In genomic region chr13:54710866-54711265, GRCm38 (mm10) we compare ENCODE assay signal across 26 mouse cellular contexts. TPM values are rescaled to one million over a fixed set of nuclear protein-coding genes. Genes with fewer than 3 reads are reported as not detected.
A peak's percentile ranks its signal among the peaks of the same experiment; 100 is the strongest.
DNase-seq lines count a peak whose midpoint lies in the region.
"Had no signal": no experiment of that assay in that cellular context is flagged by ENCODE, and none has a peak within 500 bp of the region (broad histone marks: within the 10 kb centered on the region; RNA-seq: fewer than 3 reads in every experiment).

No protein-coding gene starts in this region.

- H3K27ac ChIP-seq in hindbrain, embryonic 10.5 days: no peak overlapping the region
- H3K27ac ChIP-seq: embryonic facial prominence, embryonic 13.5 days; embryonic facial prominence, embryonic 15.5 days; forebrain, embryonic 10.5 days; forebrain, embryonic 12.5 days had no signal

- WGBS in hindbrain, embryonic 10.5 days: 83% methylated on average over 3 of the region's 3 CpGs

- peak; percentile 36 for DNase-seq in 3134 (ENCODE audit: extremely low read depth, insufficient read length, low spot score)
- peak; percentile 17 for DNase-seq in 416B (ENCODE audit: low read depth)
- DNase-seq in NIH3T3 (ENCODE audit: low read depth): peak; percentile 34
- DNase-seq in ZHBTc4 (ENCODE audit: low read depth, low spot score): peak; percentile 48
- no peak for DNase-seq in spleen, adult 12 weeks (ENCODE audit: low spot score)
- DNase-seq in gastrocnemius, postnatal 36 days: no peak
- DNase-seq in hindbrain, embryonic 10.5 days (ENCODE audit: low spot score): no peak
- DNase-seq: adrenal gland, adult 2 months; adrenal gland, postnatal 10 days; adrenal gland, postnatal 25 days; cerebellum, adult 11 months; cerebellum, adult 18-20 months; cerebellum, adult 8-10 months; cerebellum, adult 9-11 months; cerebellum, postnatal 14 days; cerebellum, postnatal 36 days; embryo, embryonic 11 days had no signal

- no peaks in the 10 kb centered on the region for H3K36me3 ChIP-seq in hindbrain, embryonic 10.5 days
- H3K36me3 ChIP-seq: embryonic facial prominence, embryonic 13.5 days; embryonic facial prominence, embryonic 15.5 days; forebrain, embryonic 10.5 days; forebrain, embryonic 12.5 days; G1E had no signal

- no peaks in the 10 kb centered on the region for H3K9me3 ChIP-seq in hindbrain, embryonic 10.5 days
- H3K9me3 ChIP-seq: embryonic facial prominence, embryonic 13.5 days; embryonic facial prominence, embryonic 15.5 days; forebrain, embryonic 12.5 days had no signal

- H3K4me3 ChIP-seq in hindbrain, embryonic 10.5 days: no peak overlapping the region
- H3K4me3 ChIP-seq: embryonic facial prominence, embryonic 13.5 days; embryonic facial prominence, embryonic 15.5 days; erythroblast, embryonic 14.5 days; forebrain, embryonic 10.5 days; forebrain, embryonic 12.5 days had no signal

- no peaks in the 10 kb centered on the region for H3K4me1 ChIP-seq in hindbrain, embryonic 10.5 days (replicated peaks)
- H3K4me1 ChIP-seq: embryonic facial prominence, embryonic 13.5 days; embryonic facial prominence, embryonic 15.5 days; forebrain, embryonic 10.5 days; forebrain, embryonic 12.5 days had no signal

- H3K27me3 ChIP-seq in hindbrain, embryonic 10.5 days (ENCODE audit: insufficient read depth, poor library complexity, severe bottlenecking): peaks cover 7% of the 10 kb centered on the region
- H3K27me3 ChIP-seq: embryonic facial prominence, embryonic 13.5 days had no signal

- intact Hi-C loops in gastrocnemius, postnatal 36 days (cut with DNase I): no loop called here

RNA-seq across cellular contexts. Expression of gene Cdhr2, which starts 9.6 kb away (rescaled TPM):
- total RNA-seq in gastrocnemius, postnatal 36 days (2021): not detected
- 0.07 and 0.15 TPM in 2 replicates for polyA plus RNA-seq in hindbrain, embryonic 10.5 days (2016; fragmentation: Nextera tagmentation; extraction: Ambion mirVana)
- total RNA-seq: adrenal gland, postnatal 25 days; common myeloid progenitor, adult 5-6 weeks; G1E had no signal
- polyA plus RNA-seq: adrenal gland, adult 2 months; embryonic facial prominence, embryonic 11.5 days; embryonic facial prominence, embryonic 13.5 days; embryonic facial prominence, embryonic 15.5 days; erythroblast, embryonic 14.5 days; forebrain, embryonic 12.5 days; G1E had no signal

RNA-seq across cellular contexts. Expression of gene Rnf44, which starts 17.2 kb away (rescaled TPM):
- total RNA-seq in gastrocnemius, postnatal 36 days (2021): 10 to 100 TPM; 21.7 to 27.2 TPM
- polyA plus RNA-seq in hindbrain, embryonic 10.5 days (2016; fragmentation: Nextera tagmentation; extraction: Ambion mirVana): 106 and 127 TPM in 2 replicates

RNA-seq across cellular contexts. Expression of gene Gprin1, which starts 38.8 kb away (rescaled TPM):
- total RNA-seq in gastrocnemius, postnatal 36 days (2021): not detected
- 1.2 and 2.5 TPM in 2 replicates for polyA plus RNA-seq in hindbrain, embryonic 10.5 days (2016; fragmentation: Nextera tagmentation; extraction: Ambion mirVana)
- total RNA-seq: common myeloid progenitor, adult 5-6 weeks had no signal
- polyA plus RNA-seq: erythroblast, embryonic 14.5 days; G1E had no signal

RNA-seq across cellular contexts. Expression of gene Sncb, which starts 55.5 kb away (rescaled TPM):
- total RNA-seq in gastrocnemius, postnatal 36 days (2021): not detected
- polyA plus RNA-seq in hindbrain, embryonic 10.5 days (2016; fragmentation: Nextera tagmentation; extraction: Ambion mirVana): 2.3 and 2.4 TPM in 2 replicates
- total RNA-seq: common myeloid progenitor, adult 5-6 weeks; G1E had no signal
- polyA plus RNA-seq: C2C12; erythroblast, embryonic 14.5 days; G1E had no signal

Comparison
In these comparisons a context has a peak if more than half of its experiments do, and no peak if none do; other contexts are left out.
1. DNase-seq: peak in 3134 (single experiment), 416B (single experiment), NIH3T3 (single experiment) and ZHBTc4 (single experiment); none in spleen, adult 12 weeks (single experiment), gastrocnemius, postnatal 36 days (0 of 2) and hindbrain, embryonic 10.5 days (single experiment).